ENCODE assay signal across 29 mouse cellular contexts in genomic region chr13:47211581-47211980, GRCm38 (mm10).
A peak's percentile ranks its signal among the peaks of the same experiment; 100 is the strongest.
DNase-seq lines count a peak whose midpoint lies in the region; ATAC-seq lines count a peak whose summit lies in the region.
"Had no signal": no experiment of that assay in that cellular context is flagged by ENCODE, and none has a peak within 500 bp of the region (broad histone marks: within the 10 kb centered on the region; RNA-seq: fewer than 3 reads in every experiment).

No protein-coding gene starts in this region.

- peaks cover 2% of the 10 kb centered on the region for H3K9me3 ChIP-seq in heart, embryonic 13.5 days
- H3K9me3 ChIP-seq in heart, embryonic 10.5 days, result peaks cover under 1% of the 10 kb centered on the region; the same call in 1 of the 2 replicates
- peaks cover under 1% of the 10 kb centered on the region; the same call in 1 of the 2 replicates for H3K9me3 ChIP-seq in midbrain, embryonic 11.5 days (ENCODE audit: control insufficient read depth, low read length)
- 0 out of 2 replicates have a peak, but pooled peaks cover under 1% of the 10 kb centered on the region for H3K9me3 ChIP-seq in midbrain, embryonic 14.5 days (ENCODE audit: control insufficient read depth, low read length)
- no peaks in the 10 kb centered on the region for H3K9me3 ChIP-seq in limb, embryonic 15.5 days
- H3K9me3 ChIP-seq in hindbrain, embryonic 14.5 days (ENCODE audit: control insufficient read depth, low read length), result 0 out of 2 replicates have a peak, but pooled peaks cover 3% of the 10 kb centered on the region

- no peaks in the 10 kb centered on the region for H3K27me3 ChIP-seq in heart, embryonic 13.5 days (replicated peaks)
- no peaks in the 10 kb centered on the region for H3K27me3 ChIP-seq in heart, embryonic 10.5 days (ENCODE audit: insufficient read depth, poor library complexity, severe bottlenecking)
- no peaks in the 10 kb centered on the region for H3K27me3 ChIP-seq in midbrain, embryonic 11.5 days (ENCODE audit: control insufficient read depth, insufficient read depth, low read length)
- H3K27me3 ChIP-seq in midbrain, embryonic 14.5 days (ENCODE audit: control insufficient read depth, insufficient read depth, low read length), result no peaks in the 10 kb centered on the region
- H3K27me3 ChIP-seq in limb, embryonic 15.5 days, result no peaks in the 10 kb centered on the region
- no peaks in the 10 kb centered on the region for H3K27me3 ChIP-seq in hindbrain, embryonic 14.5 days (ENCODE audit: control insufficient read depth, insufficient read depth, low read length)
- H3K27me3 ChIP-seq: CH12.LX; hindbrain, embryonic 13.5 days; Patski had no signal

- H3K4me1 ChIP-seq in heart, embryonic 13.5 days, result peaks cover 11% of the 10 kb centered on the region
- H3K4me1 ChIP-seq in heart, embryonic 10.5 days, result peaks cover 4% of the 10 kb centered on the region
- H3K4me1 ChIP-seq in midbrain, embryonic 11.5 days (ENCODE audit: control insufficient read depth, insufficient read depth, low read length), result no peaks in the 10 kb centered on the region
- no peaks in the 10 kb centered on the region for H3K4me1 ChIP-seq in midbrain, embryonic 14.5 days (ENCODE audit: control insufficient read depth, insufficient read depth, low read length)
- H3K4me1 ChIP-seq in limb, embryonic 15.5 days, result peaks cover 9% of the 10 kb centered on the region; the same call in 1 of the 2 replicates
- no peaks in the 10 kb centered on the region for H3K4me1 ChIP-seq in hindbrain, embryonic 14.5 days (replicated peaks; ENCODE audit: control insufficient read depth, insufficient read depth, low read length)
- H3K4me1 ChIP-seq: hindbrain, embryonic 10.5 days; hindbrain, embryonic 13.5 days had no signal

- 66% methylated on average over 7 of the region's 7 CpGs for WGBS in heart, embryonic 13.5 days
- 68% methylated on average over 7 of the region's 7 CpGs for WGBS in heart, embryonic 10.5 days
- 85% methylated on average over 7 of the region's 7 CpGs for WGBS in midbrain, embryonic 11.5 days
- 87% methylated on average over 7 of the region's 7 CpGs for WGBS in midbrain, embryonic 14.5 days
- 59% methylated on average over 7 of the region's 7 CpGs for WGBS in limb, embryonic 15.5 days
- 81% methylated on average over 7 of the region's 7 CpGs for WGBS in hindbrain, embryonic 14.5 days

- H3K9ac ChIP-seq in heart, embryonic 13.5 days, result no peak overlapping the region
- H3K9ac ChIP-seq in midbrain, embryonic 11.5 days (ENCODE audit: low read length), result no peak overlapping the region
- no peak overlapping the region for H3K9ac ChIP-seq in midbrain, embryonic 14.5 days (replicated peaks; ENCODE audit: low read length)
- H3K9ac ChIP-seq in limb, embryonic 15.5 days, result no peak overlapping the region
- no peak overlapping the region for H3K9ac ChIP-seq in hindbrain, embryonic 14.5 days
- H3K9ac ChIP-seq: embryonic facial prominence, embryonic 13.5 days; forebrain, postnatal 0 days; hindbrain, embryonic 13.5 days had no signal

- H3K4me2 ChIP-seq in heart, embryonic 13.5 days, result no peak overlapping the region
- no peak overlapping the region for H3K4me2 ChIP-seq in midbrain, embryonic 11.5 days
- H3K4me2 ChIP-seq in midbrain, embryonic 14.5 days (ENCODE audit: low read length), result no peak overlapping the region
- no peak overlapping the region for H3K4me2 ChIP-seq in limb, embryonic 15.5 days
- no peak overlapping the region for H3K4me2 ChIP-seq in hindbrain, embryonic 14.5 days (replicated peaks)
- H3K4me2 ChIP-seq: embryonic facial prominence, embryonic 13.5 days; heart, embryonic 11.5 days; hindbrain, embryonic 13.5 days had no signal

- 0 out of 2 replicates have a peak, but pooled peaks cover 6% of the 10 kb centered on the region for H3K36me3 ChIP-seq in heart, embryonic 13.5 days
- H3K36me3 ChIP-seq in heart, embryonic 10.5 days, result peaks cover 7% of the 10 kb centered on the region; the same call in 1 of the 2 replicates
- H3K36me3 ChIP-seq in midbrain, embryonic 11.5 days (ENCODE audit: control insufficient read depth, insufficient read depth, low read length), result no peaks in the 10 kb centered on the region
- H3K36me3 ChIP-seq in midbrain, embryonic 14.5 days (ENCODE audit: control insufficient read depth, insufficient read depth, low read length), result no peaks in the 10 kb centered on the region
- 0 out of 2 replicates have a peak, but pooled peaks cover 2% of the 10 kb centered on the region for H3K36me3 ChIP-seq in limb, embryonic 15.5 days
- H3K36me3 ChIP-seq in hindbrain, embryonic 14.5 days (replicated peaks; ENCODE audit: control insufficient read depth, insufficient read depth), result no peaks in the 10 kb centered on the region
- H3K36me3 ChIP-seq: embryonic facial prominence, embryonic 13.5 days; hindbrain, embryonic 10.5 days; hindbrain, embryonic 13.5 days had no signal

- H3K27ac ChIP-seq in heart, embryonic 13.5 days (replicated peaks), result peak overlapping the region; percentile 28; the same call in 1 of the 2 replicates
- no peak overlapping the region; the same call in 1 of the 2 replicates for H3K27ac ChIP-seq in heart, embryonic 10.5 days
- no peak overlapping the region for H3K27ac ChIP-seq in midbrain, embryonic 11.5 days (ENCODE audit: low read depth, low read length)
- H3K27ac ChIP-seq in midbrain, embryonic 14.5 days (replicated peaks; ENCODE audit: low read depth, low read length), result no peak overlapping the region
- peak overlapping the region; percentile 72 for H3K27ac ChIP-seq in limb, embryonic 15.5 days
- no peak overlapping the region for H3K27ac ChIP-seq in hindbrain, embryonic 14.5 days
- H3K27ac ChIP-seq: embryonic facial prominence, embryonic 13.5 days; heart, adult 2 months; hindbrain, embryonic 10.5 days; hindbrain, embryonic 13.5 days; hindbrain, postnatal 0 days had no signal

- H3K4me3 ChIP-seq in heart, embryonic 13.5 days, result no peak overlapping the region
- no peak overlapping the region for H3K4me3 ChIP-seq in heart, embryonic 10.5 days
- H3K4me3 ChIP-seq in midbrain, embryonic 11.5 days (ENCODE audit: low read depth, low read length), result no peak overlapping the region
- no peak overlapping the region for H3K4me3 ChIP-seq in midbrain, embryonic 14.5 days (replicated peaks; ENCODE audit: low read depth, low read length)
- no peak overlapping the region for H3K4me3 ChIP-seq in limb, embryonic 15.5 days
- H3K4me3 ChIP-seq in hindbrain, embryonic 14.5 days (replicated peaks; ENCODE audit: low read length), result no peak overlapping the region
- H3K4me3 ChIP-seq: embryonic facial prominence, embryonic 13.5 days; heart, adult 2 months; hindbrain, embryonic 10.5 days; hindbrain, embryonic 13.5 days had no signal

- DNase-seq in frontal cortex, postnatal 10 days (ENCODE audit: low spot score in 2 of 2), result no peak
- no peak for DNase-seq in heart, embryonic 10.5 days (ENCODE audit: low spot score)
- peak; percentile 37 for DNase-seq in midbrain, embryonic 11.5 days (ENCODE audit: low spot score, missing footprints)
- no peak for DNase-seq in midbrain, embryonic 14.5 days
- no peak for DNase-seq in hindbrain, embryonic 14.5 days (ENCODE audit: low spot score)
- DNase-seq: adrenal gland, adult 2 months; adrenal gland, postnatal 14 days; B cell, adult 2 months; cerebellum, adult 11 months; cerebellum, adult 2 months; cerebellum, adult 9-11 months; cerebellum, postnatal 25 days; forebrain, postnatal 0 days; gastrocnemius, postnatal 25 days; heart, adult 2 months; kidney, adult 2 months had no signal

- peak; percentile 38; the same call in 1 of the 2 replicates for ATAC-seq in frontal cortex, adult (ENCODE audit: low TSS enrichment)
- no peak for ATAC-seq in heart, embryonic 13.5 days (ENCODE audit: extremely low read depth, insufficient number of reproducible peaks, low FRiP score, low TSS enrichment)
- ATAC-seq in midbrain, embryonic 11.5 days (ENCODE audit: low FRiP score), result no peak
- no peak for ATAC-seq in midbrain, embryonic 14.5 days (ENCODE audit: low FRiP score, low TSS enrichment)
- ATAC-seq in limb, embryonic 15.5 days (ENCODE audit: insufficient number of reproducible peaks, low FRiP score, low TSS enrichment, low read depth), result no peak
- ATAC-seq in hindbrain, embryonic 14.5 days (ENCODE audit: low FRiP score), result no peak
- ATAC-seq: forebrain, embryonic 14.5 days; forebrain, postnatal 0 days; hindbrain, postnatal 0 days; inflammation-experienced regulatory T-cells, adult 6 months; intestine, embryonic 16.5 days; Patski had no signal

Comparison
In these comparisons a context has a peak if more than half of its experiments do, and no peak if none do; other contexts are left out.
1. H3K27ac ChIP-seq: peak in heart, embryonic 13.5 days (single experiment) and limb, embryonic 15.5 days (single experiment); none in heart, embryonic 10.5 days (single experiment), midbrain, embryonic 11.5 days (single experiment), midbrain, embryonic 14.5 days (single experiment) and hindbrain, embryonic 14.5 days (single experiment).